Mouse (Mus musculus): Measurements from ENCODE around the gene Il2rb. TPM values are rescaled to one million over a fixed set of nuclear protein-coding genes. Genes with fewer than 3 reads are reported as not detected.
A peak's percentile ranks its signal among the peaks of the same experiment; 100 is the strongest.

The Il2rb gene
- polyA plus RNA-seq, 1 experiment from 2014 or later: 0.39 TPM

DNA sequence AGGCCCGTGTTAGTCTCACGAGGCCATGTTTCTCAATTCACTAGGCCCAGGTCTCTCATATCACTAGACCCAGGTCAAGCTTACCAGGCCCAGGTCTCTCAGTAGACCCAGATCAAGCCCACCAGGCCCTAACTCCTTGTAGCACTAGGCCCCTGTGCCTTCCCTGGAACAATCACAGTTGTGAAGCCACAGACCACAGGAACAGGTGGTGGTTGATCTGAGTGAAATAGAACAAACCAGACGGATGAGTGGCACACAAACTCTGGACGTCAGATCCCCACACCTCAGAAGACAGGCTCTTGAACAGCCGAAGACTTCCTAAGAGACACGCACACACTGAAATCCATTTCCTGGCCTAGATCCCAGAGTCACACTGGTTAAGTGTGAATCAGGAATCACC, 15.7 kb upstream of the Il2rb start:
- ATAC-seq (ENCODE audit: low read depth): no peak
- Histone ChIP-seq H3K9ac (ENCODE audit: low read length) (no peak overlapping the region), H3K36me3 (ENCODE audit: control insufficient read depth, insufficient read depth, low read length) (no peaks in the 10 kb centered on the region), H3K9me3 (ENCODE audit: control insufficient read depth, low read length) (no peaks in the 10 kb centered on the region), H3K4me3 (ENCODE audit: low read length) (no peak overlapping the region), H3K4me1 (replicated peaks; ENCODE audit: control insufficient read depth, insufficient read depth, low read length) (peaks cover 9% of the 10 kb centered on the region; the same call in 1 of the 2 replicates), H3K27me3 (ENCODE audit: control insufficient read depth, insufficient read depth, low read depth, low read length) (no peaks in the 10 kb centered on the region), H3K27ac (ENCODE audit: low read length) (no peak overlapping the region), H3K4me2 (ENCODE audit: low read depth, low read length) (no peak overlapping the region)
- WGBS: 74% methylated on average over 6 of the region's 6 CpGs

- Histone ChIP-seq H3K9ac (ENCODE audit: low read length) (no peak overlapping the region), H3K9me3 (ENCODE audit: control insufficient read depth, low read length) (no peaks in the 10 kb centered on the region), H3K27me3 (ENCODE audit: control insufficient read depth, insufficient read depth, low read depth, low read length) (no peaks in the 10 kb centered on the region), H3K4me3 (ENCODE audit: low read length) (no peak overlapping the region), H3K36me3 (ENCODE audit: control insufficient read depth, insufficient read depth, low read length) (no peaks in the 10 kb centered on the region), H3K4me2 (ENCODE audit: low read depth, low read length) (no peak overlapping the region), H3K4me1 (replicated peaks; ENCODE audit: control insufficient read depth, insufficient read depth, low read length) (peaks cover 9% of the 10 kb centered on the region; the same call in 1 of the 2 replicates), H3K27ac (ENCODE audit: low read length) (no peak overlapping the region; the same call in 1 of the 2 replicates)
- 0 out of 2 replicates have a peak, but pooled peaks have one; percentile 21 for ATAC-seq (ENCODE audit: low read depth)
- 54% methylated on average over 8 of the region's 8 CpGs for WGBS
Measured at GRCm38 (mm10) chr15:78510121-78510576, 15.1 kb upstream of the Il2rb start.

- H3K9me3 ChIP-seq (ENCODE audit: control insufficient read depth, low read length): no peaks in the 10 kb centered on the region
- H3K4me3 ChIP-seq (ENCODE audit: low read length): no peak overlapping the region
- no peak overlapping the region for H3K9ac ChIP-seq (ENCODE audit: low read length)
- no peak overlapping the region for H3K27ac ChIP-seq (ENCODE audit: low read length)
- 46% methylated on average over 12 of the region's 12 CpGs for WGBS
- no peak for ATAC-seq (ENCODE audit: low read depth)
- no peaks in the 10 kb centered on the region for H3K27me3 ChIP-seq (ENCODE audit: control insufficient read depth, insufficient read depth, low read depth, low read length)
- no peak overlapping the region for H3K4me2 ChIP-seq (ENCODE audit: low read depth, low read length)
- H3K4me1 ChIP-seq (replicated peaks; ENCODE audit: control insufficient read depth, insufficient read depth, low read length): peaks cover 6% of the 10 kb centered on the region; the same call in 1 of the 2 replicates
- no peaks in the 10 kb centered on the region for H3K36me3 ChIP-seq (ENCODE audit: control insufficient read depth, insufficient read depth, low read length)
Measured at GRCm38 (mm10) chr15:78509297-78509899, 14.3 kb upstream of the Il2rb start.

- Histone ChIP-seq H3K27me3 (ENCODE audit: control insufficient read depth, insufficient read depth, low read depth, low read length) (no peaks in the 10 kb centered on the region), H3K9ac (ENCODE audit: low read length) (no peak overlapping the region), H3K4me1 (replicated peaks; ENCODE audit: control insufficient read depth, insufficient read depth, low read length) (peaks cover 6% of the 10 kb centered on the region; the same call in 1 of the 2 replicates), H3K27ac (ENCODE audit: low read length) (no peak overlapping the region), H3K36me3 (ENCODE audit: control insufficient read depth, insufficient read depth, low read length) (no peaks in the 10 kb centered on the region), H3K4me3 (ENCODE audit: low read length) (no peak overlapping the region), H3K4me2 (ENCODE audit: low read depth, low read length) (no peak overlapping the region), H3K9me3 (ENCODE audit: control insufficient read depth, low read length) (no peaks in the 10 kb centered on the region)
- no peak for ATAC-seq (ENCODE audit: low read depth)
- 53% methylated on average over 7 of the region's 7 CpGs for WGBS
Measured at GRCm38 (mm10) chr15:78508443-78508842, 13.4 kb upstream of the Il2rb start.

GRCm38 (mm10) chr15:78505541-78505940, 10.5 kb upstream of the Il2rb start:
- no peaks in the 10 kb centered on the region for H3K36me3 ChIP-seq (ENCODE audit: control insufficient read depth, insufficient read depth, low read length)
- ATAC-seq (ENCODE audit: low read depth): no peak
- H3K9ac ChIP-seq (ENCODE audit: low read length): no peak overlapping the region
- 70% methylated on average over 3 of the region's 3 CpGs for WGBS
- no peak overlapping the region for H3K4me2 ChIP-seq (ENCODE audit: low read depth, low read length)
- H3K4me1 ChIP-seq (replicated peaks; ENCODE audit: control insufficient read depth, insufficient read depth, low read length): peaks cover 6% of the 10 kb centered on the region; the same call in 1 of the 2 replicates
- H3K27ac ChIP-seq (ENCODE audit: low read length): no peak overlapping the region
- H3K27me3 ChIP-seq (ENCODE audit: control insufficient read depth, insufficient read depth, low read depth, low read length): no peaks in the 10 kb centered on the region
- no peak overlapping the region for H3K4me3 ChIP-seq (ENCODE audit: low read length)
- H3K9me3 ChIP-seq (ENCODE audit: control insufficient read depth, low read length): no peaks in the 10 kb centered on the region

- Histone ChIP-seq H3K36me3 (ENCODE audit: control insufficient read depth, insufficient read depth, low read length) (no peaks in the 10 kb centered on the region), H3K4me1 (replicated peaks; ENCODE audit: control insufficient read depth, insufficient read depth, low read length) (peaks cover under 1% of the 10 kb centered on the region; the same call in 1 of the 2 replicates), H3K4me2 (ENCODE audit: low read depth, low read length) (no peak overlapping the region), H3K27ac (ENCODE audit: low read length) (no peak overlapping the region), H3K4me3 (ENCODE audit: low read length) (no peak overlapping the region), H3K9ac (ENCODE audit: low read length) (no peak overlapping the region), H3K9me3 (ENCODE audit: control insufficient read depth, low read length) (no peaks in the 10 kb centered on the region), H3K27me3 (ENCODE audit: control insufficient read depth, insufficient read depth, low read depth, low read length) (no peaks in the 10 kb centered on the region)
- ATAC-seq (ENCODE audit: low read depth): no peak
- WGBS: 87% methylated on average over 5 of the region's 5 CpGs
Measured at GRCm38 (mm10) chr15:78504816-78505215, 9.7 kb upstream of the Il2rb start.

DNA sequence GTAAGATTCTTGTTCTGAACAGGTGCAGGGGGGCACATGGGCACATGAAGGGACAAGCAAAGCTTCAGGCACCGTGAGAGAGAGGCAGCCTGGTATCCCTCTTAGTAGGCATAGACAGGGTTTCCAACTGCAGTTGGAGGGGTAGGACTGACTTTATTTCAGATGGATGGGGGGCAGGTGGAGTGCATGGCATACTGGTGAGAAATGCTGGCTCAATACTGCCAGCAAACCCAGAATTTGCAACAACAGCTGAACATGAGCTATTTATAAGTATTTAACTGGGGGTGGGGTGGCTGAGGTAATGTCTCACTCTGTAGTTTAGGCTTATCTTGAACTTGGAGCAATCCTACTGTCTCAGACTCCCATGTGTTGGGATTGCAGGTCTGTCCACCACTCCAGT, 8.9 kb upstream of the Il2rb start:
- H3K4me1 ChIP-seq (replicated peaks; ENCODE audit: control insufficient read depth, insufficient read depth, low read length): no peaks in the 10 kb centered on the region
- H3K27me3 ChIP-seq (ENCODE audit: control insufficient read depth, insufficient read depth, low read depth, low read length): no peaks in the 10 kb centered on the region
- H3K9me3 ChIP-seq (ENCODE audit: control insufficient read depth, low read length): no peaks in the 10 kb centered on the region
- H3K27ac ChIP-seq (ENCODE audit: low read length): no peak overlapping the region
- 74% methylated on average over 1 of the region's 1 CpGs for WGBS
- no peak overlapping the region for H3K4me2 ChIP-seq (ENCODE audit: low read depth, low read length)
- no peaks in the 10 kb centered on the region for H3K36me3 ChIP-seq (ENCODE audit: control insufficient read depth, insufficient read depth, low read length)
- no peak overlapping the region for H3K4me3 ChIP-seq (ENCODE audit: low read length)
- no peak overlapping the region for H3K9ac ChIP-seq (ENCODE audit: low read length)
- no peak for ATAC-seq (ENCODE audit: low read depth)

GRCm38 (mm10) chr15:78502437-78503132, 7.5 kb upstream of the Il2rb start:
- no peaks in the 10 kb centered on the region for H3K4me1 ChIP-seq (replicated peaks; ENCODE audit: control insufficient read depth, insufficient read depth, low read length)
- H3K27ac ChIP-seq (ENCODE audit: low read length): no peak overlapping the region
- no peak overlapping the region for H3K9ac ChIP-seq (ENCODE audit: low read length)
- no peak overlapping the region for H3K4me2 ChIP-seq (ENCODE audit: low read depth, low read length)
- H3K9me3 ChIP-seq (ENCODE audit: control insufficient read depth, low read length): no peaks in the 10 kb centered on the region
- H3K27me3 ChIP-seq (ENCODE audit: control insufficient read depth, insufficient read depth, low read depth, low read length): no peaks in the 10 kb centered on the region
- 55% methylated on average over 18 of the region's 18 CpGs for WGBS
- ATAC-seq (ENCODE audit: low read depth): no peak
- H3K36me3 ChIP-seq (ENCODE audit: control insufficient read depth, insufficient read depth, low read length): no peaks in the 10 kb centered on the region
- H3K4me3 ChIP-seq (ENCODE audit: low read length): no peak overlapping the region

- Histone ChIP-seq H3K4me1 (replicated peaks; ENCODE audit: control insufficient read depth, insufficient read depth, low read length) (no peaks in the 10 kb centered on the region), H3K27ac (ENCODE audit: low read length) (no peak overlapping the region), H3K27me3 (ENCODE audit: control insufficient read depth, insufficient read depth, low read depth, low read length) (no peaks in the 10 kb centered on the region), H3K4me3 (ENCODE audit: low read length) (no peak overlapping the region), H3K9ac (ENCODE audit: low read length) (no peak overlapping the region), H3K4me2 (ENCODE audit: low read depth, low read length) (no peak overlapping the region), H3K36me3 (ENCODE audit: control insufficient read depth, insufficient read depth, low read length) (no peaks in the 10 kb centered on the region), H3K9me3 (ENCODE audit: control insufficient read depth, low read length) (no peaks in the 10 kb centered on the region)
- no peak for ATAC-seq (ENCODE audit: low read depth)
- 63% methylated on average over 10 of the region's 10 CpGs for WGBS
Measured at GRCm38 (mm10) chr15:78493401-78494010, 1.6 kb downstream of the Il2rb start.

Measured in lung, embryonic 16.5 days (tissue).